Mouse (Mus musculus): ENCODE data around the gene Tmem179b. TPM values are rescaled to one million over a fixed set of nuclear protein-coding genes. Genes with fewer than 3 reads are reported as not detected.

Gene Tmem179b
- total RNA-seq, 2 experiments from 2014 or later, result 14.8 to 16.4 TPM

DNA sequence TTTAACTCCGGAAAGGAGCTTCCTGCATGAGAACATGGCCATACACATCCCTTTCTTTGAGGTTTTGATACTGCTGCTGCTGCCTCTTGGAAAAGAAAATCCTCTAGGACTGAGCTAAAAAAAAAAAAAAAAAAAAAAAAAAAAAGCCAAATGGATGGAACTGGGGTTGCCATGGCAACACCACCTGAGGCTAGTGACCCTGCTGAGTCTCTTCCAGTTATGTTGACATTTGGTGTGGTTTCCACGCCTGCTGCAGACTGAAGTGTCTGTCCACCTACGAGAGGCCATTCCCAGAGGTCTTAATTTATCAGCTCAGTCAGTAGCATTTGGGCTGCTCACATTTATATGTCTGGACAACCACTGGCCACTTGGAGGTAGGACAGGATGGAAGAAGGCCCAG, 14.3 kb upstream of the Tmem179b start:
- no peak for DNase-seq (ENCODE audit: low spot score)
- intact Hi-C loops (cut with DNase I), result no loop called here

DNA sequence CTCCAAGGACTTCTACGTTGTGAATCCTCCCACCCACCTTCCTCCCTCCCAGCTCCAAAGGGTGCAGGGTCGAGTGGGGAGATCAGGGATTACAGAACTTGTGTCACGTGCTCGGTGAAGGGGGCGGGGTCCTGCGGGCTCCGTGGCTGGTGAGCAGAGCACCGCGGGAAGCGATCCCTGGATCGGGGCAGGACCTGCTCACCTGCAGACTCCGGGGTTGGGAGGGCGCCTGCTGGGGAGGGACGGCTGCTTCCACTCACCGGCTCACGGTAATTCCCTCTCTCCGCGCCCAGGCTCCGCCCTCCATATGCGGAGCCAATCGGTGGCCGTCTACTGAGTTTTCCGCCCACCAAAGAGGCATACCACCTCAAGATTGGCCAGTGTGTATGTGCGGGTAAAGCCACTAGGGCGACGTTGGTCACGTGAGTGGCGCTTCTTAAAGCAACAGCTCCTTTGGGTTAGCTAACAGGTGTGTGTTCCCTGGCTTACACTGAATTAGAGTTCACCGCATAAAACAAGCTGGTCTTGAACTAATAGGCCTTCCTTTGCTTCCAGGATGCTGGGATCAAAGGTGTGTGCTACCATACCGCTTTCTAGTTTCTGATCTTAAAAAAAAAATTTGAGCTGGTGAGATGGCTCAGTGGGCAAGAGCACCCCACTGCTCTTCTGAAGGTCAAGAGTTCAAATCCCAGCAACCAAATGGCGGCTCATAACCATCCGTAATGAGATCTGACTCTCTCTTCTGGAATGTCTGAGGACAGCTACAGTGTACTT, 11.9 kb upstream of the Tmem179b start, which contains the start of gene Taf6l:
TSS of gene Taf6l (minus strand) at position 410 of the 774 bp plus-strand sequence.
- intact Hi-C loops (cut with DNase I), result no loop called here

DNA sequence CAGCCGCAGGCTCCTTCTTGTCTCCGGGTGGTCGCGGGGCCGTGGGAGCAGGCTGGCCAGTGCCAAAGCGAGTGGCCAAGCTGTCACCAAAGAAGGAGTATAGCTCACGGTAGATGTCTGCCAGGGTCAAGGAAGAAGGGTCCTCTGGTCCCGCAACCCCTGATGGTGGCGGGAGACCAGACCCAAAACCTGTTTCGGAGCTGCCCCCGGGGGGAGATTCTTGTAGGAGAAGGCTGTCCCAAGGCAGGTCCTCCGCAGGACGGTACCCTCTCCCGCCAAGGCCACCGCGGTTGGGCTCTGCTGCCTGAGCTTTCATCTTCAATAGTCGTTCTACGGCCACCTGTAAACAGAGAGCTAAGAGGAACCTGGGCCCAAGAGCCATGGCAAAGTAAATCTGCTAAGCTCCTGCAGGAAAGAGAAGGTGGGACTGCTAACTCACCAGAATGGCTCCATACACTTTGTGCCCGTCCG, 719 bp upstream of the Tmem179b start:
- intact Hi-C loops (cut with DNase I), result no loop called here
- no peak for DNase-seq (ENCODE audit: low spot score)

More for the DNA sequence above, 11.9 kb upstream of the Tmem179b start, which contains the start of gene Taf6l:
- DNase-seq (ENCODE audit: low spot score), result peak; percentile 87

DNA sequence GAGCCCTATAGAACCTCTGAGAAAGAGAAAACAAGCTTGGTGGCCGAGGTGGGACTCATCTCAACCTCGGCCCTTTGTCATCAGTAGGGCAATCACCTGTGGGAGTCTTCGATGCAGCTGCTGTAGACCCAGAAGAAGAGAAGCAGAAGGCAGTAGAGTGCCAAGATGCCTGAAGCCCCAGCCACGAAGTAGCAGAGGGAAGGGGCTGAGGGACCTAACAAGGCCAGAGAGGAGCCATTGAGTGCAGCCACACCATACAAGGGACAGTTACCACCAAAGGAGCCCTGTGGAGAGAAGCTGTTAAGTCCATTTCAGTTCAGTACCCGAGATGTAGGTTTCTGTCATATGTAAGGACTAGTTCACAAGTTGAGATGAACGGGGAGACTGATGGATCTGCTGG, 858 bp downstream of the Tmem179b start:
- intact Hi-C loops (cut with DNase I), result loop anchor here (2.0 kb wide), 1 partner anchor 17 kb away; the partner anchor contains the start of gene Nxf1
- DNase-seq (ENCODE audit: low spot score), result no peak

DNA sequence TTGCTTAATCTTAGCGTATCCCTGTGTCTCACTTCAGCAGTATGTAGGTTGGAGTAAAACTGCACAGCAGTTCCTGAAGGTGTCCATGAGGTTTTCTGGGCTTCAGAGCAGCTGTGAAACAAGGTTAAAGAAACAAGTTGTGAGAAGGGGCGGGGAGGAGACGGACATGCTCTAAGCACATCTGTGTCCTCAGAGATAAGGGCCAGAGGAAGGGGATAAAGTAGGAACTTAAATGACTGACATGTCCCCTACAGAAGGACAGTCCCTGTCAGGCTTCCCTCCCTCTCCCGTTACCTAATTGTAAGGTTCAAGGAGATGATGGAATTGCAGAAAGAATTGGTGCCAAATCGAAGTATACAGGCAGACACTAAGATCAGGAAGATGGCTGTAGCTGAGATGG, 1.3 kb downstream of the Tmem179b start:
- intact Hi-C loops (cut with DNase I), result loop anchor here (2.0 kb wide), 1 partner anchor 16 kb away; the partner anchor contains the start of gene Nxf1
- no peak for DNase-seq (ENCODE audit: low spot score)

DNA sequence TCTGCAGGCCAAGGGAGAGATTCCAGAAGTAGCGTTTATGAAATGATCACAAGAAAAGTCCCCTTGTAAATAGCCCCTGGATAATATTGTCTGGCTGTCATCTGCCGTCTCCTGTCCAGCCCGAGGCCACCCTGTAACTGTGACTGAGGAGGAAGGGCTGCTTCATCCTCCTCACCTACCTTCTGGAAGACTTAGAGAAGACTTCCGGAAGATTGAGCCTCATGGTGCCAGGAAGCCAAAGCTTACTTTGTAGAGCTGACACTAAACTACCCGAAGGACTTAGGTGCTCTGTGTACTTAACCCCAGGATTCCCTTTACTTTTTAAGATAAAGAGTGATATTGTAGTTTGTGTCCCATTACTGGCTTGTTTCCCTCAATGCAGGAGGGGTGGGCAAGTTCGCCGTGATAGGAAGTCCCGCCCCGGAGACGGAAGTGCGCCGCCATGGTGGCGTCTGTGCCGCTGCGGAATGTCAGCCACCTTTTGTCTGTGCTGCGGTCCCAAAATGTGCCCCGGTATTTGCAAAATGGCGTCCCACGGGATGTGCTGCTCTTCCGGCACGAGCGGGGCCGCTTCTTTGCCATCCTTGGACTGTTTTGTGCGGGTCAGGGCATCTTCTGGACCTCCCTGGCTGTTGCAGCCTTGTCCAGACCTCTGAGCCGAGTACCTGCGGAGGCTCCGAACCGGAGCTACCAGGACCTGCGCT, 3.5 kb downstream of the Tmem179b start, which contains the start of gene Tmem223:
TSS of gene Tmem223 (plus strand) at position 430 of the 704 bp plus-strand sequence.
- intact Hi-C loops (cut with DNase I), result no loop called here
- DNase-seq (ENCODE audit: low spot score), result peak; percentile 67

DNA sequence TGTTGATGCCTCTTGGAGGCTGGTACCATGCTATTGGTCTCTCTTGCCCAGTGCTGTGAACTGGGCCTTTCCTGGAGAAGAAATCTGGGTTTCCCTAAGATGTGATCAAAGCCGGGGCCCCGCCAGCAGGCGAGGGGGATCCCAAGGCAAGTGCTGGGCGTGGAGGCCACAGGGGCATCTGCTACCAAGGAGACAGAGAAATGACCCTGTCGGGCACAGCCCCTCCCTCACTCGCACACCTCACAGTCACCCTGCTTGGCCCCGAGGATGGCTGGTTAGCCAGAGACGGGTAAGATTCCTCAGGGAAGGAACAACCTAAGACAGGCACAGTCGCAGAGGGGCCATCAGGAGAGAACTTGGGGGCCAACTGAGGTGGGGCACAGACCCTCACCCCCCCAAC, 8.7 kb downstream of the Tmem179b start:
- intact Hi-C loops (cut with DNase I), result no loop called here
- DNase-seq (ENCODE audit: low spot score), result no peak

DNA sequence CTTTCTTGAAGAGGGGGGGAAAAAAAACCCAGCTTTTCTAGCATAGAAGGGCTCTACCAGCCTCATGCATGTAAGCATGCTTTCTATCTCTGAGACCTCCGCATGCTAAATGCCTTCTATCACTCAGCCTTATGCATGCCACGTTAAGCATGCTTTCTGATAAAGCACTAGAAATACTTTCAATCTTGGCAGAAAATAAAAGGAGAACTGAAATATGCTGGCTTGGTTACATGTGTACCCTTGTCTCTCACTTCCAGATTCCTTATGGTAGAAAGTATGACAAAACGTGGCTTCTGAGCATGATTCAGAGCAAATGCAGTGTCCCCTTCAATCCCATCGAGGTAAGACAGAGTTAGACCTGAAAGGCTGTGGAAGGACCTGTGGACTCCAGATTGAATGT, 11.0 kb downstream of the Tmem179b start:
- intact Hi-C loops (cut with DNase I), result no loop called here
- no peak for DNase-seq (ENCODE audit: low spot score)

DNA sequence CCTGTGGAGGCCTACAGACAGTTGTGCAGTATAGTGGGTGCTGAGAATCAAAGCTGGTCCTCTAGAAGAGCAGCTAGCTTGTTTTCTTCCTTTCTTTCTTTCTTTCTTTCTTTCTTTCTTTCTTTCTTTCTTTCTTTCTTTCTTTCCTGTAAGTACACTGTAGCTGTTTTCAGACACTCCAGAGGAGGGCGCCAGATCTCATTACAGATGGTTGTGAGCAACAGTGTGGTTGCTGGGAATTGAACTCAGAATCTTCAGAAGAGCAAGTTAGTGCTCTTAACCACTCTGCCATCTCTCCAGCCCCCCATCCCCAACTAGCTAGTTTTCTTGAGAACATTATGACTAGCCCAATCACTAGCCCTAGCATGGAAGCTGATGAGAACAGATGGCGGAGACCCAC, 13.5 kb downstream of the Tmem179b start:
- intact Hi-C loops (cut with DNase I), result no loop called here
- no peak for DNase-seq (ENCODE audit: low spot score)

DNA sequence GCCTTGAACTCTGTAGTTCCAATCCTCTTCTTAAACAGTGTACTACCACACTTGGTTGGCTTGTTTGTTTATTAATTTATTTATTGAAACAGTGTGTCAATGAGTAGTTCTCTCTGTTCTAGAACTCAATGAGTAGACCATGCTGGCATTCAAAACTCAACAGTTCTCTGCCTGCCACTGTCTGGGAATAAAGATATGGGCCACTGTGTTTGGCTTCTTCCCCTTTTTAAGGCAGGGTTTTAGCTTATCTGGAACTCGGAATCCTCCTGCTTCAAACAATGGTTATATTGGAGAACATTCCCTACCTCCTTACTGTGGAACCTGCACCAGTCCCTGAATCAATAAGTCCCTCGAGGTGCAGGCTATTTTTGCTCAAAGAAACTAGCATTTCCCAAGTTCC, 15.4 kb downstream of the Tmem179b start:
- no peak for DNase-seq (ENCODE audit: low spot score)
- intact Hi-C loops (cut with DNase I), result no loop called here

DNA sequence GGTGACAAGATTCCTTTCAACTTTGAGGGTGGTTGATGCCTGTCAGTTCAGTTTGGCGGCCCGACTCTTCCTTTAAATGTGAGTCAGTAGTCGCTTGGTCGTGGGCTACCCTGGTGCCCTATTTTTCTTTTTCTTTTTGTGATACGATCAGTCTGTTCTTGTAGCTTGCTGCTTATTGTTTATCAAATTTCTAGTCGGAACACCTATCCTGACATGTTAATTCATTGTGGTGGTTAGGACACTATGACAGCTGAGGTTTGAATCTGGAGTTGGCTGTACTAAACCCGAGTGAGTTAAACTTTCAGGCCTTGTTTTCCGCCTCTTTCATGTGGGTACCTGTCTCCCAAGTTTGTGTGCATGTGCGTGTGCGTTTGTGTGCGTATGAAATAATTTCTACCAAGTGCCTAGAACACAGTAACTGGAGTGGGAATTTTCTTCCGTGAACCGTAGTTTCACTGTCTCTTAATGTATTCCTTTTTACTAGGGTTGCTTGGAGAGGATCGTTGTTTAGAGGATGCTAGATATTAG, 16.7 kb downstream of the Tmem179b start:
- DNase-seq (ENCODE audit: low spot score), result no peak
- intact Hi-C loops (cut with DNase I), result loop anchor here (2.0 kb wide), 1 partner anchor 15 kb away; no protein-coding TSS in a partner anchor

DNA sequence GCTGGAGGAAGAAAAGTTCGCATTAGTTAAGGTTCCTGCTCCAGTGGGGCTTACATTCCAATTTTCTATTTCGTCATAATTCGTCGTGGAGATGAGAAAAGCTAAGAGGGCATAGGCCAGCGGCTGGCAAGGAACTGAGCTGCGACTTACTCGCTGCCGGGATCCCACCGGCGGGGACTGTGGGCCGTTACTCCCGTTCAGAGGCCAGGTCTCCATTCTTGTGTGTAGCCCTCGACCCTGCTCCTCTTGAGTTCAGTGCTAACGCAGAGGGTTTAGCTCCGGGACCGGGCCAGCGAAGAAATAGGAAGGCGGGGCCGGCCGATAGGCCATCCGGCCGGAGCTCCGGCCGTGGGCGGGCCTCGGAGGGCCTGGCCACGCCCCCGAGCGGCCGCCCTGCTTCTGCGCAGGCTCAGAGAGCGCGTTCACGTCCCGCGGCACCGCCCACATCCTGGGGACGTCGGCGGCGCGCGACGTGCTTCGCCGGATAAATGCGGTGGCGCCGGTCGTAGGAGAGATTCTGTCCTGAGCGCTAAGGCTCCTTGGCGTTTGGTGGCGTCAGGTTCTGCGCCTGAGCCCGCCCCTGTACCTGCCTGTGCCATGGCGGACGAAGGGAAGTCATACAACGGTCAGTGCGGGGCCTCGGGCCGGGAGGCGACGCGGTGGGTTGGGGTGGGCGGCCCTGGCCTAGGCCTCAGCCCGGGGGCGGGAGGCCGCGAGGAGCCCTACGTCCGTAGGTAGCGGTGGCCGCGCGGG, 17.5 kb downstream of the Tmem179b start, which contains the start of gene Nxf1:
TSS of gene Nxf1 (plus strand) at position 439 of the 753 bp plus-strand sequence.
- peak; percentile 82 for DNase-seq (ENCODE audit: low spot score)
- intact Hi-C loops (cut with DNase I), result loop anchor here (2.0 kb wide), 1 partner anchor 16 kb away; no protein-coding TSS in a partner anchor

DNA sequence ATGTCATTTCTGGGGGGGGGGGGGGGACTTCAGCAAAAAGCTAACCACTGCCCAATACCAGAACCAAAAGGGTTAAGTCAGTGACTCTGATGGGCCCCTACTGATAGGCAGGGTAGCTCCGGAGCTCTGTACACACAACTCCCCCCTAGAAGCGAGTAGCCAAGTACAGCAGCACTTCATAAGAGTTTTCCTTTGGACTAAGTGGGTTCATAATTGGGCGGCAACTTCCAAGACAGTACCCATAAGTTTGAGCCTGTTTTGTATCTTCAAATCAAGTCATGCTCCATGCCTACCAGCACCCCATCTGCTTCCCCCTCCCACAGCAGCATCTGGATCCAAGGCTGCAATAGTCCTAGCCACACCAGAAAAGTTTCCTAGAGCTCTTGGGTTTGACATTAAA, 18.6 kb downstream of the Tmem179b start:
- no peak for DNase-seq (ENCODE audit: low spot score)
- intact Hi-C loops (cut with DNase I), result loop anchor here (2.0 kb wide), 1 partner anchor 17 kb away; no protein-coding TSS in a partner anchor

DNA sequence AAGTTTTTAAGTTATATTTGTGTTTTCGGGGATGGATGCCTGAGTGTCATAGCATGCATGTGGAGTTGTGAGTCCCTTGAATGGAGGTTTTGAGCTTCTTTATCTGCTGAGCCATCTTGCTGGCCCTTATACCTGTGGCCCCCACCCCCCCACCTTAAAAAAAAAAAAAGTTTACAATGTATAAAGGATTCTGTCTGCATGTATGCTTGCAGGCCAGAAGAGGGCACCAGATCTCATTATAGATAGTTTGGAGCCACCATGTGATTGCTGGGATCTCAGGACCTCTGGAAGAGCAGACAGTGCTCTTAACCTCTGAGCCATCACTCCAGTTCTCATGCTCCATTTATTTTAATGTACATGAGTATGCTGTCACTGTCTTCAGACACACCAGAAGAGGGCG, 26.9 kb downstream of the Tmem179b start:
- no peak for DNase-seq (ENCODE audit: low spot score)
- intact Hi-C loops (cut with DNase I), result no loop called here

DNA sequence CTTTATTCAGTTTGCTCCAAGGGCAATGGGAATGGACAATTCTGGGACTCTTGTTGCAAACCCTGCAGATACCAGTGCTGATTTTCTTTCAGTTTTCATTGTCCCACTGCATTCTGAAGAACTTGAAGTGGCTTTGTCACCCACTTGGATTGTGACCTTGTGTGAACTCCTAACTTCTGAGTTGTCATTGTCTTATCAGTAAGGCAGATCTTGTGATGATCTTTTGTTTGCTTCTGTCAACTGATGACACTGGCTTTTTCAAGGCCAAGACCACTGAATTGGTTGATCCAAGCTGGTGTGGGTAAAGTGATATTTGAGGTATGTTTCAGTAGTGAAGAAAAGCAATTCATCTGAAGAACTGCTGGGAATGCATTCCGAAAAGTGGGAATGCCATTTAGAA, 28.9 kb downstream of the Tmem179b start:
- no peak for DNase-seq (ENCODE audit: low spot score)
- intact Hi-C loops (cut with DNase I), result no loop called here

DNA sequence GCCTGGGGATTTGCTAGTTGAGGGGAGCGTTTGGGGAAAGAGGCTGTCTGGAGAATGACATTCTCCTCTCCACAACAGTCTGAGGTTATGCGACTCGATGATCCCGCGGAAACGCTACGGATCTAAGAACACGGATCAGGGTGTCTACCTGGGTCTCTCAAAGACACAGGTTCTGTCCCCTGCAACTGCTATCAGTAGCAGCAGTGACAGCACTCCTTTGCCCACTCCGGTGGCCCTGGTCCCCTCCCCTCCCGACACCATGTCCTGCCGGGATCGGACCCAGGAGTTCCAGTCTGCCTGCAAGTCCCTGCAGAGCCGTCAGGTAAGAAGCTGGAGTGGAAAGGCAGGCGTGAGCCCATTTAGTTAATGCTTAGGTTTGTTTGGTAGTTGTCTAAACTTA, 32.1 kb downstream of the Tmem179b start:
- intact Hi-C loops (cut with DNase I), result no loop called here
- no peak for DNase-seq (ENCODE audit: low spot score)

DNA sequence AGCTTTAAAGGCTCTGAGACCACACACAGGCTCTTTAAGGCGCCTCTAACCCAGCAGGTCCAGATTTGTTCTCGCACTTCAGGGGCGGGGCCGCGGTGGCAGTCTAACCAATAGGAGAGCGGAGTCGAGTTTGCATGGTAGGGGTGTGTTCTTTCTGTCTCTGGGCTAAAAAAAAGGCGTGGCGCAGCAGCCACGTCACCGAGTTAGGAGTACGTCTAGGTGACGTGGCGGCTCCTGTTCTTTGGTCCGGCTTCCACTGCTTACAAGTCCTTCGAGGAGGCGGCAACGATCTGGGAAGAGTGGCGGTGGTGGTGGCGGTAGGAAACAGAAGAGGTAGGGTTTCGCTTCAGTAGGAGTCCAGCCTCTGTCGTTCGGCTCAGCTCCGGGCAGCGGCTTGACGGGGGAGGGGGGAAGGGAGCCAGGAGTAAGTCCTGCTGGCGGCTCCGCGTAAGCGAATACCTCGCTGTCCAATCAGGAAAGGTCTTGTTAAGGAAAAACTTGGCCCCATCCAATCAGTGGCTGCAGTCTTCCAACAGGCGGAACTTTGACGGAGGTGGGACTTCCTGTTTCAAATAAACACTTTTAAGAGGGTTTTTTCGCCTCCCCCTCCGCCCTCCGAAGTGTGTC, 32.9 kb downstream of the Tmem179b start, which contains the start of gene Stx5a:
TSS of gene Stx5a (plus strand) at position 171 of the 627 bp plus-strand sequence.
- intact Hi-C loops (cut with DNase I), result no loop called here
- DNase-seq (ENCODE audit: low spot score), result peak; percentile 93

DNA sequence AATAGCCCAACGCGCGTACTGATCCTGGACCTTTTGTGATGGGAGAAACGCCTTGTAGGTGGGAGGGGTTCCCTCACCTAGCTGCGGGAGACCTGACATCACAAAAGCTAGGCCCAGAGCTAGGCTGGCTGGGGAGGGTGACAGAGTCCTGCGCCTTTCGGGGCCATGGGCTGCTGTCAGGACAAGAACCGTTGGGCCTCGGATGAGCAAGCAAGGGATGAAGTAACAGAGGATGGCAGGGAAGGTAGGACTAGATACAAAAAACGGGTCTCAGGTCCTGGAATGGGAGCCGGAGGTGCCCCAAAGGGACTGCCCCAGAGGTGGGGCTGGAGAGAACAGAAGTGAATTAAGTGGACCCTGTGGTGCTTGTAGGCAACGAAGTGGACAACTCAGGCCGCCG, 33.7 kb downstream of the Tmem179b start, which contains the start of gene 1700092M07Rik:
TSS of gene 1700092M07Rik (plus strand) at position 116 of the 400 bp plus-strand sequence.
- no peak for DNase-seq (ENCODE audit: low spot score)
- intact Hi-C loops (cut with DNase I), result no loop called here

DNA sequence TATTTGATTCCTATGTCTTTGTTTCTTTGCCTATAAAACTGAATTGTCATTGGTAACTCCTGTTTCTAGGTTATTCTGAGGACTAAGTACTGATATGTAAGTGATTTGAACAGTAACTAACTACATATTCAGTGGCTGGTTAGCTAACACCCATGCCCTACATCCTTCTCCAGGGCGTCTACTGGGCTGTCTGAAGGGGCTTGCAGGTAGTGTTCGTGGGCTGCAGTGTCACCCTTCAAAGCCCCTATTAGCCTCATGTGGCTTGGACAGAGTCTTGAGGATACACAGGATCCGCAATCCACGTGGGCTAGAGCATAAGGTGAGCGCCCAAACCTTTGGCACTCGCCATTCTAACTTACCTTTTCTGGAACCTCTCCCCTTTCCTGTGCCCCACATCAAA, 34.6 kb downstream of the Tmem179b start:
- no peak for DNase-seq (ENCODE audit: low spot score)
- intact Hi-C loops (cut with DNase I), result loop anchor here (2.0 kb wide), 1 partner anchor 15 kb away; no protein-coding TSS in a partner anchor
